Mouse (Mus musculus) cerebellum, adult 11 months (tissue): ENCODE measurements around the gene Irgc1.

Experiments
- DNase-seq: peaks from one replicate; pipeline ENCODE4 v3.0.0; 2022

The Irgc1 gene

DNA sequence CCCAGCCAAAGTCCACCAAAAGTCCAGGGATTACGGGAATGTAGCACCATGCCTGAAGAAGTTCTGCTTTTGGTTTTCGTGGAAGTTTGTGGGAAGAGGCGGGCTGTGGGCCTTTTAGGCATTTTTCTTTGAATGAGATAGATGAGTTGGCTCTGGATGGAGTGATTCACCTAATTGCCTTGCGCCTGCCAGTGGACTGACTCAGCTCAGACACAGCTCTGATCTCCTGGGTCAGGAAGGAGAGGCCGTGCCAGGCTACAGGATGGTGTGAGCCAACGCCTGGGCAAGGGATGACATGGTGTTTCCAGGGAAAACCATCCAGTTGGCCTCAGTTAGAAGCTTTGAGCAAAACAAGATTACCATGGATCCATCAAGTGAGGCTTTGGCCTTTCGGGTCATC is 18.3 kb upstream of the Irgc1 start:
- DNase-seq: no peak

- DNase-seq: no peak
Measured at GRCm38 (mm10) chr7:24469126-24469525, 17.0 kb upstream of the Irgc1 start.

GRCm38 (mm10) chr7:24467886-24468285 is 15.8 kb upstream of the Irgc1 start:
- no peak for DNase-seq

DNA sequence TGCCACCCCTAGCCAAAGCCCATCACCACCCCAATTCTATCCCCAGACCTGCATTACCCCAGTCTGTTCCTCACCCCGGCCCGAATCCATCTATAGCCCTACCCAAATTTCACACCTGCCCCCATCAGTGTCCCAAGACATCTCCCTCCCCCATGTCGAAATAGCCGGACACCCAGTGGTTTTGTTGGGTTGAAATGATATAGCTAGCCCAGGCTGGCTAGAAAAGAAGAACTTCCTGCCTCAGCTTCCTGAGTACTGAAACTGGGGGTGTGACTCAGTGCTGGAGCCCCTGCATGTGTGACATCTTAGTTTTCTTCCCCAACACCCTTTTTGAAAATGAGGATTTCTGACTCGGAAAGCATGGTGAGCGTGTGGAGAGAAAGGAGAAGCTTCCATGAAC is 14.7 kb upstream of the Irgc1 start:
- no peak for DNase-seq

GRCm38 (mm10) chr7:24462388-24463319 is 10.6 kb upstream of the Irgc1 start, which contains the start of gene Plaur:
TSS of gene Plaur (plus strand) at chr7:24462484.
- no peak for DNase-seq

DNA sequence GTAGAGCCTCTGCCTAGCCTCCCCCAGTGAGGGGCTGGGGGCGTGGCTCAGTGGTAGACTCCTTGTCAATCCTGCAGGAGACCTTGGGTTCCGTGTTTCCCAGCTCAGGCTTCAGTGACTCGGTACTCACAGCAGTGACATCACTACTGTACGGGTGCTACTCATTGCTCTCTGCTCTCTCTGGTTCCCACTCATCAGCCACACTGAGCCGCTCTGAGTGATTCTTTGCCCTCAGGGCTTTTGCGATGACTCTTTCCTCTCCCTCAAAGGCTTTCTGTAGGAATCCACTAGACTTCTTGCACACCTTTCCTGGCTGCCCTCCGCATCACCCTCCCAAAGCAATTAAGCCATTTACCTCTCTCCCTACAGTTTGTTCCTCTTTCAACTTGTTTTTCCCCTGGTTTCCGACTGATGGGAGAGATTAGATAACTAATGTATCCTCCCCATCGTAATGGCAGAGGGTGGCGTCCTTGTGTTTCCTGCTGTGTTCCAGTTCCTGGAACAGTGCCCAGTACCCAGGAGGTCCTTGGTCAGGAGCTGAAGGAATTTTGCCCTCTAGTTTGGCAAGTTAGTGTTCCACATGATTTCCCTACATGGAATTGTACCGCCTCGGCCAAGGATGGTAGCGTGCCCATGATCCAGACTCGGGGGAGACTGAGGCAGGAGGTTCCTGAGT is 9.4 kb upstream of the Irgc1 start:
- DNase-seq: no peak

- no peak for DNase-seq
Measured at GRCm38 (mm10) chr7:24459843-24460242, 7.7 kb upstream of the Irgc1 start.

- DNase-seq: no peak
Measured at GRCm38 (mm10) chr7:24459440-24459839, 7.3 kb upstream of the Irgc1 start.

- DNase-seq: no peak
Measured at GRCm38 (mm10) chr7:24457726-24458370, 5.8 kb upstream of the Irgc1 start.

DNA sequence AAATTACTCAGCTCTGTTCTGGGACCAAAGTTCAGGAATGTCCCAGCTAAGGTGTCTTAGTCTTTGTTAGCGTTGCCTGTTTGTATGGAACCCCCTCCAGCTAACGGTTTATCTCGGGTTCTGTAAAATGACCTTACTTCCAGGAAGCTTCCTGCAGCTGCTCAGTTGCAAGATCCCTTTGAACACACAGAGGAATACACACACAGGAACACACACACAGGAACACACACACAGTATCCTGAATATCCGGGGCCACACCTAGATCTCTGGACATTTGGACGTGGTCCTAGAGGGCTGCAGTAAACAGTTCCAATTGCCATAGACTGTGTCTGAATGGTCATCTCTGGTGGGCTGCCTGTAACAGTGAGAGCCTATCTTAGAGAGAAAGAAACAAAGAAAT is 3.6 kb upstream of the Irgc1 start:
- DNase-seq: no peak

DNA sequence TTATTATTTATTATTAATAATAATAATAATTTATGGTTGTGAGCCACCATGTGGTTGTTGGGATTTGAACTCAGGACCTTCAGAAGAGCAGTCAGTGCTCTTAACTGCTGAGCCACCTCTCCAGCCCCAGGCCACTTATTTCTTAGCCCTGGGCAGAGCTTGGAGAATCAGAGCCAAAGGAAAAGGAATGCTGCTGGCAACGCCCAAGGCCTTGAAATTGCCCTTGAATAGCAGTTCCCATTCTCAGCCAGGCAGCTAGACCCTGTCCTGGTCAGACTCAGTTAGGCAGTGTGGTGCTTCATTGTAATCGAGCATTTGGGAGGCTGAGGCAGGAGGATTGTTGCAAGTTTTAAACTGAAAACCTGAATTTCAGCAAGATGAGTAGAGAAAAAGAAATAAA is 2.1 kb upstream of the Irgc1 start:
- no peak for DNase-seq

DNA sequence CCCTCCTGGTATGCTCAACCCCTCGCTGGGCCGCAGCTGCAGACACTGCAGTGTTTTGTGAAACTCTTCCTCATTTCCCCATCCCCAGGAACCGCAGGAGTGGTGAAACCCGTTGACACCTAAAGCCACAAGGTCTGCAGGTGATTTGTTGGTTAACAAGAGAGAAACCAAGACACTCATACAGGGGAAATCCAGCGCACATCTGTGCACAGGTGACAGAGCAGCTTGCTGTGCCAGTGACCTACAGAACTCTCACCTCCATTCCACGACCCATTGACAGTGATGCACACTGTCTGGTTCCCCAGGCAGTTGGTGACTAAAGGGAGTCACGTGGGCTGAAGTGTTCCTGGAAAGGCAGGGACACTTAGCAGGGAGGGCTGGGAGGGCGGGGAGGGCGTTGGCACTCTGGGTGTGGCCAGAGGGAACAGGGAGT is 1.5 kb downstream of the Irgc1 start:
- DNase-seq: no peak

- no peak for DNase-seq
Measured at GRCm38 (mm10) chr7:24448782-24449517, 3.1 kb downstream of the Irgc1 start.

- DNase-seq: no peak
Measured at GRCm38 (mm10) chr7:24446697-24447340, 5.3 kb downstream of the Irgc1 start.

- no peak for DNase-seq
Measured at GRCm38 (mm10) chr7:24445266-24445926, 6.7 kb downstream of the Irgc1 start.

GRCm38 (mm10) chr7:24442313-24442712 is 9.8 kb downstream of the Irgc1 start:
- DNase-seq: no peak

DNA sequence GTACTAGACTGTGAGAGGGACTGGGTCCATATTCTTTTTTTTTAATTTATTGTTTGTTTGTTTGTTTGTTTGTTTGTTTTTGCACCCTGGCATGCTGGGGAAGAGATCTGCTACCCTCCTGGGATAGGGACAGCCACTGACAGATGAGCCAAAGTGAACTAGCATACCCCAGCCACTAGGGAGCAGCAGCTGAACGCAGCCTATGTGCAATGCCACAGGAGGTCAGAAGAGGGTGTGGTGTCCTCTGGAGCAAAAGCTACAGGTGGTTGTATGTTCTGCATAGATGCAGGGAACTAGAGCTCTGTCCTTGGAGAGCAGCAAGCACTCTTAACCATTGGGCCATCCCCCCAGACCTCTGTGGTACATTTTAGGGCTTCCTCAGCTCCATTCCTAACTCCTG is 10.3 kb downstream of the Irgc1 start:
- peak; percentile 47 for DNase-seq

GRCm38 (mm10) chr7:24439891-24440290 is 12.2 kb downstream of the Irgc1 start:
- DNase-seq: no peak

DNA sequence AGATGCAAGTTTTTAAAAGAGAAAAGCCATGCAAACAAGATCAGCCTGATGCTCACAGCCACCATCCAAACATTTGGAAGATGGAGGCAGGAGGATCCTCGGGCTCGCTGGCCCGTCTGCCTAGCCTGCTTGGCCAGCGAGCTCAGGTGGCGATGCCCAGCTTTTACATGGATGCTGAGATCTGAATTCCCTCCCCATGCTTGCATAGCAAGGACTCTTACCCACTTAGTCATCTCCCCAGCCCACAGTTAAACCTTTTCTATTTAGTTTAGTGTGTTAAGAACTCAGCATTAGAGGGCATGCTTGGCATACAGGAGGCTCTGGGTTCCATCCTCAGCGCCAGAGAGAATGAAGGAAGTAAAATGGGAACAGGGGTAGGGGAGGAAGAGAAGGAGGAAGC is 12.9 kb downstream of the Irgc1 start:
- no peak for DNase-seq

GRCm38 (mm10) chr7:24437981-24438380 is 14.1 kb downstream of the Irgc1 start:
- DNase-seq: no peak

DNA sequence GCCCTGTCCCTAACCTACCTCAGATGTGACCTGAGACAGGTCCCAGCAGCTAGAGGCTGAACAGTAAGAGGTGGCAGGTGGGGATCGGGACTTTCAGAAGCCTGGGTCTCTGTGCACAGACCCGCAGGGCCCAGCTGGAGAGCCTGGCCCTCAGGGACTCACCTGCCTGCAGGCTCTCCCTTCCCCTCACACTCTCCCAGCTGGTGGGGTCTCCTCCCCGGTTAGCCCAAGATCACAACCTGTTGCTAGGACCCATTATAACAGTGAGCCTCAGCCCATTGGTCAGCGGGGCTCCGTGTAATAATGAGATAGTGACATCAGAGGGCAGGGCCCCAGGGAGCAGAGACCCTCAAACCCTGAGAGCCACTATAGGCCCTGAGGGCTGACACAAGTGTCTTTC is 16.8 kb downstream of the Irgc1 start:
- no peak for DNase-seq

DNA sequence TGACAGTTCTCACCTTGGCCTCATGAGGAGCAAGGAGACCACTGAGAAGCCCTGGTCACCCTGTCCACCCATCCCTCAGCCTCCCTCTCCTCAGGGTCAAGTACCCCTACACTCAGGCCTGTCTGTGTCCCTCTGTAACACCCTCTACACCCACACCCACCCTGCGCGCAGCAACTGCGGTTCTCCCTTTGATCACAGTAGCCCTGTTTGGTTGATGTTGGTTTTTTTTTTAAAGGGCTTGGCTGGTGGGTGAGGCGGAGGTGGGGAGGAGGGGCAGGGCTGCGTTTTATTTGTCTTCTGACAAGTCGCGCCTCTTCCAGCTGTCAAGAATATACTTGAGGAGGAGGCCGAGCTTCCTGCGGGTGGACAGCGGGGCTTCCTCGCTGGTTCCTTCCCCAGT is 20.4 kb downstream of the Irgc1 start:
- no peak for DNase-seq
